Mouse (Mus musculus) skeletal muscle tissue, adult 2 months (tissue): ENCODE measurements around the gene Trak1.
A peak's percentile ranks its signal among the peaks of the same experiment; 100 is the strongest.
"Not testable (repeated sequence)": the region's sequence is repeated elsewhere in the genome, so short reads cannot be mapped to it uniquely, and the experiment has no call there.

Experiments used
- DNase-seq: peaks from one replicate; pipeline ENCODE4 v3.0.0-alpha.2; 2012; ENCODE audit warnings: low read depth, low spot score

The Trak1 gene

DNA sequence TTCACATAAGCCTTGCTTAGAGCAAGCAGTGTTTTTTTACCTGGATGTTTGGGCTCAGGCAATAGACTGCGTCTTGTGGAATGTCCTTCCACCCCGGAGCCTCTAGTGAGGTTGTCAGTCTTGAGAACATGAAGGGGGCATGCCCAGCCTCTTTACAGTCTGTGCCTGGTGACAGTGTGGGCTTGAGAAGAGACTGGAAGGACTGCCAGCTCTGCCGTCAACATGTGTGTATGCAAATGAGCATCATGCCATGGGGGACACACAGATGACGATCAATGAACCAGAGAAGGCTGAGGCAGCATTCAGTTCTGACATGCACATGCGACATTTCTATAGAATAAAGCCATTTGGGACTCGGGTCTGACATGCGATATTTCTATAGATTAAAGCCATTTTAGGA lies 132.3 kb downstream of the Trak1 start:
- DNase-seq, result no peak

DNA sequence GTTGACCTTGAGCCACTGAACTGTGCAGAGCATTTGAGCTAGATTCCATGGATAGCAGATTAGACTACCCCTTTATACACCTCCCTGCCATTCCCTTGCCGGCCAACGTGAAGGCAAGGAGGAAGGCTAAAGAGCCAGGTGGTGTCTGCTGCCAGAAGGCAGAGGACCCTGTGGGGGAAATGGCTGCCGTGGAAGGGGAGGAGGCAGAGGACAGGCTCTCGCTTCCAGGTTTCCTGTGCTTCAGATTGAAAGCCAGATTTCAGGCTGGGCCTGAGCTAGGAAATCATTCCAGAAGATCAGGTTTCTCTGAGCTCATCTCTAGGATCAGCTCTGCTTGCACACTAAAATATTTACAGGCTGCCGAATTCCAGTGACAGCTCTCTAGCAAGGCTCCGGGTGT lies 133.1 kb downstream of the Trak1 start:
- DNase-seq, result peak; percentile 52

DNA sequence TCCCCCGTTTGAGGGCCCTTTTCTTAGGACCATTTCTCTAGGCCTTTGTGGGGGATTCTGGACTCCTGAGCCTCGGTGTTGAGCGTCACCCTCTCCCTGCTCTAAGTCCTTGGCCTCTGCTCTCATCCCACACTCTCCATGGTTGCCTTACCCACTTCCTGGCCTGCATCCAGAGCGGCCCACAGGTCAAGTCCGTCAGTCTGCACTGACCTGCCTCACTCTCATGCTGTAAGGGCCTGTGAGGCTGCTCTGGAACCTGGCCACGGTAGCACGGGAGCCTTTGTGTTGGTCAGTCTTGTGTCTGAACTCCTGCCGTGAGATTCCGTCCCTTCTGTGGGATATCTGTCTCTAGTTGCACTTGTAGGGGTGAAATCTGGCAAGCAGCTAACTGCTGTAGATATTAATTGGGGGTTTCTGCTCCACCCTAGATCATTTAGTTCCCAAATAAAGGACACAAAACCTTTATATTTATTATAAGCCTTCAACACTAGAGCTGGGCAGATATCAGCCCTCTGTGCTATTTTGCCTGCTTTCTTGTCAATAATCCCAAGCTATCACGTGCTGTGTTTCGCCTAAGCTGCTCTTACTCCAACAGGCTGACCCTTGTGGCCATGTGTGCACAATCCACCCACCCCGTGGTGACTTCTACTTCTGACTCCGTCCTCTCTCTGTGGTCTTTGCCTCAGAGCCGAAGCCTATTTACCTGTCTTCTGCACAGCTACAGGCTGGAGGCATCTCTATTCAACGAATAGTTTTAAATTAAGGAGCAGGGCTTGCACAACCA lies 136.6 kb downstream of the Trak1 start:
- DNase-seq, result no peak

- no peak for DNase-seq
Observed at GRCm38 (mm10) chr9:121435332-121435956, 138.1 kb downstream of the Trak1 start.

- DNase-seq, result no peak
Observed at GRCm38 (mm10) chr9:121436501-121436900, 139.2 kb downstream of the Trak1 start.

- no peak for DNase-seq
Observed at GRCm38 (mm10) chr9:121442145-121442544, 144.8 kb downstream of the Trak1 start.

DNA sequence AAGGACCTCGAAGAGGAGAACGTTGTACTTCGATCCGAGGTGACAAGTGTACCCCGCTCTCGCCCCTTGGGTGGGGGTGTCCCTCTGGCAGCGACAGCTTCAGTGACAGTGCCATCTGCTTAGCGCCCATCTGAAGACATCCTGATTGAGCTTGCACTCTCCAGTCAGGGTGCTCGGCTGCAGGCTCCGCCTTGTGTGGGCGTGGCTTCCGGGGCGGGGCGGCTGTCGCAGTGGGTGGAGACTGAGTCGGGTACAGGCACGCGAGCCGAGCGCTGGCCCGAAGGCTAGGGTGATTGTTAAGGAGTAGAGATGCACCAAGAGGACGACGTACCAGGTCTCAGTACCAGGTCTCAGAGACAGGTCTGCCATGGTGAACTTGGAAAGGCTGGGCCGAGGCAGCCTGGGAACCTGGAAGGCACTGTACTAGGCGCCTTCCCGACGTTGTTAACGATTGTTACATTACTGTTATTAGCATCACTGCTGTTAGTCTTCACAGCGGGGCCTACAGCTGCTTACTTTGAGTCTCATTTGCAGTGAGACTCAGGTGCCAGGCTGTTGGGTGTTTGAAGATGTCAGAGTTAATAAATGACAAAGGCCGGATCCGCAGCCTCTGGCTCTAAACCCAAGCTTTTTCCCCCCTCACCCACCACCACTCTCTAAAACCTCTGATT lies 146.5 kb downstream of the Trak1 start:
- DNase-seq, result no peak

DNA sequence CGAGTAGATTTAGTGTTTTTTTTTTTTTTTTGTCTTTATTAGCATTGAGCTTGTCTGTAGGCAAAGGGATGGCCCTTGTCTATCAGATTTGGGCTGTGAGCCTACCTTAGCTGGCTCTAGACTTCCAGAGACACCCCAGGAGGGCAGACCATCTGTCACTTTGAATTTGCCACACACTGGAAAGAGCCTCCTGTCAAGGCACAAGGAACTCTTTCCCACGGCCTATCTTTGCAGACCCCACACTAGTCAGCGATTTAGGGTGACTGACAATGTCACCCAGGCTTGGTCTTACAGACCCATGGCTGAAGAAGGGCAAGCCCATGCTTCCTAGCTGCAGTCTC lies 147.0 kb downstream of the Trak1 start:
- no peak for DNase-seq

- no peak for DNase-seq
Observed at GRCm38 (mm10) chr9:121445364-121445763, 148.1 kb downstream of the Trak1 start.

- DNase-seq, result no peak
Observed at GRCm38 (mm10) chr9:121446431-121446831, 149.1 kb downstream of the Trak1 start.

DNA sequence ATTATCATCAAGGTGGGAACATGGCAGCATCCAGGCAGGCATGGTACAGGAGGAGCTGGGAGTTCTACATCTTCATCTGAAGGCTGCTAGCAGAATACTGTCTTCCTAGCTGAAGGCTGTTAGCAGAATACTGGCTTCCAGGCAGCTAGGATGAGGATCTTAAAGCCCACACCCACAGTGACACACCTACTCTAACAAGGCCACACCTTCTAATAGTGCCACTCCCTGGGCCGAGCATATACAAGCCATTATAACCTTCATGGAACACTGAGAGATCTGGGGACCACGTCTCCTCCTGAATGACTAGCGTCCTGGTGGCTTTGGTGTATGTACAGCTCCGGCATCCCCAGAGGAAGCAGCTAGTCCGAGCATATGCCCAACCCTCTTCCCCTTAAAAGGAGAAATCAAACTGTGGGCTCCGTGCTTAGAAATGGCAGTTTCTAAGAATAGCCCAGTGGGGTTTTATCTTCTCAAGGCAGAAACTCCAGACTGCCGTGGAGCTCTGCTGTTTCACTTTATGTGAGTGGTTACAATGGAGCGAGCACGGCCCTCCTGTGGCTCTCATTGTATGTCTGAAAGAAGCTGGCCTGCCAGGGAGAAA lies 155.1 kb downstream of the Trak1 start:
- DNase-seq, result not testable (repeated sequence)

GRCm38 (mm10) chr9:121454891-121455290 lies 157.6 kb downstream of the Trak1 start:
- DNase-seq, result no peak

DNA sequence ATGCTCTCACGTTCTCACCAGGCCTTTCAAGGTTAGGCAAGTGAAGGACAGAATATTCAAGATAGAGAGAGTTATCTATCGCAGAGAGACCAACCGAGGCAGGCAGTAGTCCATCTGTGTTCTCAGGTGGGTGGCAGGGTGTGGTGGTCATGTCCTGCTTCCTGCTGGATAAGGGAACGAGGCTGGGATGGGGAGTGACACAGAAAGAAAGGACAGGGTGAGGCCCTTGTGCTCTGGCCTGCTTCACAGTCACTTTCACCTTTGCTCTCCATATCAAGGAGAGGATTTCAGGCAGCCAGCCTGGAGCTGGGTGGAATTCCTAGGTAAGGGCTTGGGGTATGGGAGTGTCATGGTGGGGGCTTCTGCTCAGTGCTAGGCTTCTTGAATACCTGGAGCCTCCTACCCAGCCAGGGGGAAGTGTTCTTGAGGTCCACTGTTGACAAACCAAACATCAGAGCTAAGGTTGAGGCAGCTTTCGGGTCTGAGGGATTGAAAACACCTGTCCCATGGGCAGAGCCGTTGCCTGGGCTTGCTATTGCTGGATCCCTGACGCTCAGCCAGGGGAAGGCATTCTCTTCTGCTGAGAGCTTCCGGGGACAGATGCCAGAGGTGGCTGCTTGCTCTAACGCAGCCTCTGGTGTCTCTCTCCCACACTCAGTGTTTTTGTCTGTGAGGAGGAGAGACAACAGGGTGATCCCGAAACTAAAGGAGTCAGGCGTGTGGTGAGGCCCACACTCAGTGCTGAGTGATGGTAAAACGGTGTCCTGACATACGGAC lies 159.6 kb downstream of the Trak1 start:
- no peak for DNase-seq

DNA sequence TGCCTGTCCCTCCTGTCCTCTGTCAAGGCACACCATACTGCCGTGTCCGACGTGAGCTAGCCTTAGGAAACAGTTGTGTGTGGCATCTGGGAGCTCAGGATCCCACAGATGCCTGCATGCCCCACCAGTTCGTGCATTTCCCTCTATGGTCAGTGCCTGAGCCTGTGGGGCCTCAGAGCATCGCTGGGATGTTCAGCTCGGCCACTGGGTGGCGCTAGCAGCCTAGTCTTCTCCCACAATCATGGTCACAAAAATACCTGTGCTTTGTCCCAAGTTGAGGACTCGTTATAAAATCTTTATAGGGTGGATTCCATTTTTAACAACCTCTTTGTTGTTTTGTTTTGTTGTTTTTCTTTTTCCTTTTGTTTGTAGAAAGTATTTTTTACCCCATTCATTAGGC lies 161.2 kb downstream of the Trak1 start:
- DNase-seq, result no peak

DNA sequence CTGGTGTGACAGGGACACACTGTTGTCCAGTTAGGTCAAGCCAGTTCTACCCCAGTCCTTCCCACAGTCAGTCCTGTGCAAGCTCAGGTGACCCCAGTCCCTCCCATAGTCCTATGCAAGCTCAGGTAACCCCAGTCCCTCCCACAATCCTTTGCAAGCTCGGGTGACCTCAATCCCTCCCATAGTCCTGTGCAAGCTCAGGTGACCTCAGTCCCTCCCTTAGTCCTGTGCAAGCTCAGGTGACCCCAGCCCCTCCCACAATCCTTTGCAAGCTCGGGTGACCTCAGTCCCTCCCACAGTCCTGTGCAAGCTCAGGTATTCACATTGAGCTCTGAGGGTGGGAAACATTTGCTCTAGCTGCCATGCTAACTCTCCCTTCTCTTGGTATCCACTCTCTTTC lies 162.6 kb downstream of the Trak1 start:
- DNase-seq, result no peak

GRCm38 (mm10) chr9:121460527-121460926 lies 163.2 kb downstream of the Trak1 start:
- no peak for DNase-seq

- no peak for DNase-seq
Observed at GRCm38 (mm10) chr9:121467460-121467859, 170.2 kb downstream of the Trak1 start.

DNA sequence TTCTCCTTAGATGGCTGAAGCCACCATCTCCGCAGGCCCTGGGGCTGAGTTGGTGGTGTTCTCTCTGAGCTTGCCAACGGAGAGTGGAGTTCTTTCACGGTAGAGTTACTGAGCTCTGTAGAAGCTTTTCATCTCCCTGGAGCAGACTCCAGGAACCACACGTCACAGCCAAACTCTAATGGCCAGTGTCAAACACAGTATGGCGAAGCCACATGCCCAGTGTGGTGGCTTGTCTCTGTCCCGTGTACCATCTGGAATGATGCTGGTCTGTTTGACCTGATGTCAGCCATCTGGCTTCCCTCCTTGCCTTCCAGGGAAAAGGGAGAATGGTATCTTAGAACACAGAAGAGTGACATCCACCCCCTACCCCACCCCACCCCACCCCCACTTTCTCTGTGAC lies 172.4 kb downstream of the Trak1 start:
- DNase-seq, result no peak

GRCm38 (mm10) chr9:121474771-121475170 lies 177.5 kb downstream of the Trak1 start:
- DNase-seq, result no peak

DNA sequence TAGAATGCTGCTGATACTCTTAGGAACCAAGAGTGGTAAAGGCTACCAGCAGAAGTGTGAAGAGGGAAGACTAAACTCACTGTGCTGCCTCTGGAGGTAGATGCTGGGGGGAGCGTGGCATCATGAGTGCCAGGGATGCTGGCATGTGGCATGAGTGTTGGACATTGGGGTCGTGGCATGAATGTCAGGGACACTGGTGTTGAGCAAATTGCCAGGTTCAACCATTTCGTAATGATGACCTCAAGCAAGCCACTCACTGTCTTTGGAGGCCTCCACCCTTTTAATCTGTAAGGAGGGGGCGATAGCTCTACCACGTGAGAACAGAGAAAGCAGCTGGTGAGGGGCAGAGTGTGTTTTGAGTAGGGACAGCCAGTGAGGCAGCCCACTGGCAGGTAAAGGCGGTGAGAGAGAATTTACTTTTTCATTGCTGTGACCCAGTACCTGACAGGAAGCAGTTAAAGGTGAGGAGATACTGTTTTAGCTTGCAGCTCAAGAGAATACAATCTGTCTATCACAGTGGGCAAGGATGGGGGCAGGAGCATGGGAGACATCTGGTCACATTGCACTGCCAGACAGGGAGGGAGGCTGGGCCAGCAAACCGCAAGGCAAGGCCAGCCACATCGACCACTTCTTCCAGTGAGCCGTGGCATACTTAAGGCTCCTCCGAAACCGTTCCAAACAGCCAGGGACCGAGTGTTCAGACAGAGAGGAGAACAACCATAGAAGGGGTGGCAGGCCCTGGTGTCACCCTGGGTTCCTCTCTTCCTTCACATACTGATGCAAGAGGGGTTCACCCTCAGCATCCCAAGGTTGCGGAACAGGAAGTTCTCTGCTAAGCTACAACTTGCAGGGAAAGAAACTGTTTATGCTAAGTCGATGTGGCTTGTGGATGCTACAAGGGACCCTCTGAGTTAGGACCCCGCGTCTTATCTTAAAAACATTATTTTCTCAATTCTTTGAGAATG lies 178.5 kb downstream of the Trak1 start:
- DNase-seq, result no peak
